Mouse (Mus musculus): ENCODE results near the gene Samd1.
A peak's percentile ranks its signal among the peaks of the same experiment; 100 is the strongest.

Samd1 gene

GRCm38 (mm10) chr8:84012499-84013165 lies 15.2 kb downstream of the Samd1 start:
- peak; percentile 68 to 86 for DNase-seq

- DNase-seq = no peak
Observed at GRCm38 (mm10) chr8:84015833-84016232, 18.4 kb downstream of the Samd1 start.

GRCm38 (mm10) chr8:84019738-84020137 lies 22.3 kb downstream of the Samd1 start:
- no peak for DNase-seq

- DNase-seq = peak; percentile 77 to 93
Observed at GRCm38 (mm10) chr8:84021096-84021495, 23.6 kb downstream of the Samd1 start, which contains the start of gene Palm3. TSS of gene Palm3 (plus strand) at chr8:84021471.

- peak in 1 of 2 experiments; percentile 39 for DNase-seq
Observed at GRCm38 (mm10) chr8:84021569-84021968, 24.1 kb downstream of the Samd1 start.

- peak; percentile 90 to 92 for DNase-seq
Observed at GRCm38 (mm10) chr8:84023085-84023484, 25.6 kb downstream of the Samd1 start.

GRCm38 (mm10) chr8:84023631-84024030 lies 26.2 kb downstream of the Samd1 start:
- peak; percentile 79 to 92 for DNase-seq

- peak; percentile 82 for DNase-seq
Observed at GRCm38 (mm10) chr8:84024171-84024570, 26.7 kb downstream of the Samd1 start.

- peak in 1 of 2 experiments; percentile 32 for DNase-seq
Observed at GRCm38 (mm10) chr8:84025863-84026262, 28.4 kb downstream of the Samd1 start.

- DNase-seq = no peak
Observed at GRCm38 (mm10) chr8:84027449-84027848, 30.0 kb downstream of the Samd1 start.

GRCm38 (mm10) chr8:84029272-84029671 lies 31.8 kb downstream of the Samd1 start:
- no peak for DNase-seq

GRCm38 (mm10) chr8:84032777-84033176 lies 35.3 kb downstream of the Samd1 start:
- DNase-seq = no peak

- DNase-seq = peak; percentile 32 to 58
Observed at GRCm38 (mm10) chr8:84038015-84038414, 40.5 kb downstream of the Samd1 start.

GRCm38 (mm10) chr8:84039050-84039449 lies 41.6 kb downstream of the Samd1 start:
- DNase-seq = peak; percentile 73 to 85

- DNase-seq = peak; percentile 81 to 86
Observed at GRCm38 (mm10) chr8:84042066-84042947, 44.8 kb downstream of the Samd1 start, which contains the start of gene Il27ra. TSS of gene Il27ra (minus strand) at chr8:84042589.

GRCm38 (mm10) chr8:84042948-84043342 lies 45.5 kb downstream of the Samd1 start:
- no peak for DNase-seq

- DNase-seq = no peak
Observed at GRCm38 (mm10) chr8:84044103-84044502, 46.6 kb downstream of the Samd1 start.

- no peak for DNase-seq
Observed at GRCm38 (mm10) chr8:84044900-84045299, 47.4 kb downstream of the Samd1 start, which contains the start of gene Rln3. TSS of gene Rln3 (minus strand) at chr8:84045000.

- DNase-seq = no peak
Observed at GRCm38 (mm10) chr8:84046505-84046904, 49.0 kb downstream of the Samd1 start.

GRCm38 (mm10) chr8:84048171-84048570 lies 50.7 kb downstream of the Samd1 start:
- no peak for DNase-seq
